ENCODE assay signal across 11 mouse cellular contexts in the genomic region with DNA sequence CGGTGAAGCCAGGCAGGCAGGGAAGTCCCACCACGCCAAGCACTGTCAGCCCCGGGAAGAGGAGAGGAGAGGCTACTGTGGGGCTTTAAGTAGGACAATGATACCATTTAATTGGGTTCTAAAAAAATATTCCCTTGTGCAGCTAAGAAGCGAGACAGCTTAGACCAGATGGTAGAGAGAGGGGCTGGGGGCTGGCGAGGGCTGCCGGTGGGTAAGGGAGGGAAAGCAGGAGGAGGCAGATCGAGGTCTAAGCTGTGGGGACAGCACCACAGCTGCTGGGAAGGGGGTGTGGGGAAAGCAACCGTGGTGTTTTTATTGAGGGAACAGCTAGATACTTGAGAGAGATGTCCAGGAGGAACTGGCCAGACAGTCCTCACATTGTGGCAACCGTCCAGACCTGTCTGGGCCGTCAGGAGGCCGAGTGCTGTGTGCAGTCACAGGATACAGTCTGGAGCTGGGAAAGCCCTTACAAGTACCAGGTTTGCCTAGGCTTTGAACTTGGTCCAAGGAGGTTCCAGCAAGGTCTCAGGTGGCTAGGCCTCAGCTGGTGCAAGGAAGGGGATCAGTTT. TPM values are rescaled to one million over a fixed set of nuclear protein-coding genes. Genes with fewer than 3 reads are reported as not detected.
DNase-seq lines count a peak whose midpoint lies in the region; ATAC-seq and TF ChIP-seq lines count a peak whose summit lies in the region.
"Had no signal": no experiment of that assay in that cellular context is flagged by ENCODE, and none has a peak within 500 bp of the region (broad histone marks: within the 10 kb centered on the region; RNA-seq: fewer than 3 reads in every experiment).

No protein-coding gene starts in this region.

- peak overlapping the region; percentile 51; the same call in 1 of the 2 replicates for H3K27ac ChIP-seq in lung, embryonic 14.5 days (ENCODE audit: low read depth)
- peak overlapping the region; percentile 25 for H3K27ac ChIP-seq in forebrain, embryonic 12.5 days
- peak overlapping the region; percentile 2 for H3K27ac ChIP-seq in hindbrain, embryonic 16.5 days (ENCODE audit: low read depth, low read length)

- H3K4me2 ChIP-seq in lung, embryonic 14.5 days: no peak overlapping the region
- H3K4me2 ChIP-seq in forebrain, embryonic 12.5 days: no peak overlapping the region
- H3K4me2 ChIP-seq in hindbrain, embryonic 16.5 days (ENCODE audit: low read length): no peak overlapping the region

- no peaks in the 10 kb centered on the region for H3K9me3 ChIP-seq in lung, embryonic 14.5 days (ENCODE audit: low read depth, low read length)
- no peaks in the 10 kb centered on the region for H3K9me3 ChIP-seq in forebrain, embryonic 12.5 days
- no peaks in the 10 kb centered on the region for H3K9me3 ChIP-seq in hindbrain, embryonic 16.5 days (ENCODE audit: control insufficient read depth, low read length)

- H3K27me3 ChIP-seq in lung, embryonic 14.5 days (ENCODE audit: insufficient read depth, low read length): no peaks in the 10 kb centered on the region
- H3K27me3 ChIP-seq in forebrain, embryonic 12.5 days: no peaks in the 10 kb centered on the region
- no peaks in the 10 kb centered on the region for H3K27me3 ChIP-seq in hindbrain, embryonic 16.5 days (replicated peaks; ENCODE audit: control insufficient read depth, insufficient read depth, low read length)

- no peak overlapping the region for H3K4me3 ChIP-seq in lung, embryonic 14.5 days (ENCODE audit: low read depth, low read length)
- H3K4me3 ChIP-seq in forebrain, embryonic 12.5 days (replicated peaks): no peak overlapping the region
- no peak overlapping the region for H3K4me3 ChIP-seq in hindbrain, embryonic 16.5 days (ENCODE audit: low read length)
- H3K4me3 ChIP-seq: erythroblast, embryonic 14.5 days had no signal

- WGBS in lung, embryonic 14.5 days: 37% methylated on average over 11 of the region's 11 CpGs
- WGBS in forebrain, embryonic 12.5 days: 64% methylated on average over 11 of the region's 11 CpGs
- 38% methylated on average over 11 of the region's 11 CpGs for WGBS in hindbrain, embryonic 16.5 days

- H3K36me3 ChIP-seq in lung, embryonic 14.5 days (ENCODE audit: insufficient read depth): peaks cover 14% of the 10 kb centered on the region; the same call in 1 of the 2 replicates
- no peaks in the 10 kb centered on the region for H3K36me3 ChIP-seq in forebrain, embryonic 12.5 days (replicated peaks)
- H3K36me3 ChIP-seq in hindbrain, embryonic 16.5 days (ENCODE audit: control insufficient read depth, insufficient read depth, low read length): no peaks in the 10 kb centered on the region

- peaks cover 6% of the 10 kb centered on the region; the same call in 1 of the 2 replicates for H3K4me1 ChIP-seq in lung, embryonic 14.5 days (ENCODE audit: insufficient read depth)
- peaks cover 30% of the 10 kb centered on the region for H3K4me1 ChIP-seq in forebrain, embryonic 12.5 days
- peaks cover 21% of the 10 kb centered on the region for H3K4me1 ChIP-seq in hindbrain, embryonic 16.5 days (ENCODE audit: control insufficient read depth, insufficient read depth, low read depth, low read length)

- no peak for TF ChIP-seq CTCF in lung, embryonic 14.5 days (IDR thresholded peaks at IDR 0.05; ENCODE audit: low read depth)

- DNase-seq in cerebellum, adult 18-20 months: peak; percentile 53
- DNase-seq in cerebellum, postnatal 4 days (ENCODE audit: low spot score in 2 of 2): no peak
- peak; percentile 58 for DNase-seq in lung, embryonic 14.5 days
- no peak for DNase-seq in lung, adult 18-20 months
- DNase-seq in ovary, postnatal 14 days (ENCODE audit: low spot score): no peak
- DNase-seq in urinary bladder, postnatal 10 days (ENCODE audit: low spot score): no peak
- DNase-seq: kidney, adult 18-20 months; right cerebral cortex, postnatal 4 days had no signal

- ATAC-seq in lung, embryonic 14.5 days (ENCODE audit: insufficient read depth): no peak
- ATAC-seq in forebrain, embryonic 12.5 days (ENCODE audit: low FRiP score): no peak
- ATAC-seq in hindbrain, embryonic 16.5 days: peak; percentile 45; the same call in 1 of the 2 replicates

- no peak overlapping the region for H3K9ac ChIP-seq in lung, embryonic 14.5 days
- H3K9ac ChIP-seq in forebrain, embryonic 12.5 days: no peak overlapping the region
- no peak overlapping the region for H3K9ac ChIP-seq in hindbrain, embryonic 16.5 days (ENCODE audit: low read depth, low read length)

RNA-seq across cellular contexts. Expression of gene BC034090, which starts 22.1 kb away (rescaled TPM):
- polyA plus RNA-seq in lung, embryonic 14.5 days (2014; fragmentation: Nextera tagmentation; extraction: Ambion mirVana): 3.4 and 3.9 TPM in 2 replicates
- polyA plus RNA-seq in forebrain, embryonic 12.5 days (2016; fragmentation: Nextera tagmentation; extraction: Ambion mirVana): 2.9 and 4.5 TPM in 2 replicates
- 6.0 and 6.1 TPM in 2 replicates for polyA plus RNA-seq in hindbrain, embryonic 16.5 days (2015; fragmentation: Nextera tagmentation; extraction: Ambion mirVana)
- polyA plus RNA-seq: erythroblast, embryonic 14.5 days had no signal

Comparison
In these comparisons a context has a peak if more than half of its experiments do, and no peak if none do; other contexts are left out.
1. DNase-seq: peak in cerebellum, adult 18-20 months (2 of 2) and lung, embryonic 14.5 days (single experiment); none in cerebellum, postnatal 4 days (0 of 2), lung, adult 18-20 months (0 of 2), ovary, postnatal 14 days (single experiment) and urinary bladder, postnatal 10 days (single experiment).
2. Peak in every context shown above with its lines, with median percentiles within 50 percentile points of each other: H3K27ac ChIP-seq.